Mouse (Mus musculus) spleen, adult 2 months (tissue): Measurements from ENCODE around the gene Gm27021. TPM values are rescaled to one million over a fixed set of nuclear protein-coding genes. Genes with fewer than 3 reads are reported as not detected.

Source experiments
- DNase-seq, 2 experiments: peaks; one replicate each; pipeline versions ENCODE4 v3.0.0 to v3.0.0-alpha.2; 2012 to 2021; ENCODE audit warnings: low spot score in 2 of 2, low read depth in 1 of 2
- H3K27ac ChIP-seq: fragments of 200-500 bp; 2 replicates; pipeline ENCODE4 v1.5.1; 2012; ENCODE audit warnings: low read length, inconsistent platforms; ENCODE audit not compliant: insufficient read depth
- H3K27me3 ChIP-seq: fragments of 200-500 bp; 2 replicates; pipeline ENCODE4 v1.6.1; 2012; ENCODE audit warnings: mild to moderate bottlenecking, moderate library complexity, low read length, inconsistent platforms; ENCODE audit not compliant: control insufficient read depth, insufficient read depth
- H3K36me3 ChIP-seq: fragments of 200-500 bp; 2 replicates; pipeline ENCODE4 v1.6.1; 2012; ENCODE audit warnings: mild to moderate bottlenecking, low read length, inconsistent platforms; ENCODE audit not compliant: control insufficient read depth, insufficient read depth
- H3K4me1 ChIP-seq: fragments of 200-500 bp; 2 replicates; pipeline ENCODE4 v1.6.1; 2011; ENCODE audit warnings: inconsistent platforms; ENCODE audit not compliant: control insufficient read depth, insufficient read depth, insufficient read length
- H3K4me3 ChIP-seq: fragments of 200-500 bp; 2 replicates; pipeline ENCODE4 v1.5.1; 2011; ENCODE audit warnings: mild to moderate bottlenecking, inconsistent platforms; ENCODE audit not compliant: insufficient read depth, insufficient read length; ENCODE audit errors: extremely low read depth
- CTCF ChIP-seq: fragments of 200-500 bp; IDR thresholded peaks from 2 replicates; pipeline ENCODE4 v1.5.1; 2011; ENCODE audit warnings: mild to moderate bottlenecking, inconsistent platforms; ENCODE audit not compliant: insufficient read depth, insufficient read length, insufficient replicate concordance; ENCODE audit errors: extremely low read depth
- POLR2A ChIP-seq: fragments of 200-500 bp; IDR thresholded peaks from 2 replicates; pipeline ENCODE4 v1.6.1; 2011; ENCODE audit warnings: low read depth, low read length, inconsistent platforms
- WGBS: fragments of 180-500 bp; shearing (Covaris S2); methylation state at CpG from one replicate; pipeline ENCODE4 v1.1.7; 2018; 5-methylcytosine and 5-hydroxymethylcytosine counted together
- polyA plus RNA-seq: library from polyadenylated mRNA; depleted of rRNA; stranded (reverse); fragments of >200 nt; gene quantifications from 2 replicates; pipeline ENCODE4 v1.2.3, GENCODE M21; 2012

The Gm27021 gene
- polyA plus RNA-seq, 1 experiment = 0.18 TPM

DNA sequence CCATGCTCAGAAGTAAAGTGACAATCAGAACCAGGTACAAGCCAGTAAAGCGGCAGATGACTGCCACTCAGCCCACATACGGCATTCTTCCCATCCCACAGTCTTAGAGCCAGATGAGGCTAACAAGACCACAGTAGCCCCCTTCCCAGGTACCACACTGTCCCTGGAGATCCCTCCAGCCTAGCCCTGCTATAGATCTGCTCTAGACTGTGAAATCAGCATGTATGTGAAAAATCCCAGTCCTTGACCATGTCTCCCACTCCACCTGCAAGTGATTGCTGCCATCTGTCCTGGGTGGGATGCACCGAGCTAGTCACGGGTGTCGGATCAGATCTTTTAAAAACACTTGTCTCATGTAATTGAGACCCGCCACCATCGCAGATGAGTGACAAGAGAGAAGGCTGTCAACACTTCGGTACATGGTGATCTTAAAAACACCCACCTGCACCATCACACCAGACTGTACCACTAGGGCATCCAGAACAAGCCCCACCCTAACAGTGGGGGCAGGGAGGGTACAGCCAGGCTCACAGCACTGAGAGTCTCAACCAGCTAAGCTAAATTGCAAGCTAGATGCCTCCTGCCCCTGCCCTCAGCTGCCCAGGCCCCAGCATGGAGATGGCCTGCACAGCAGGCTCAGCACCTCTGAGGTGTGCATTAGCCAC is 87.4 kb downstream of the Gm27021 start:
- Histone ChIP-seq H3K36me3 (peaks cover 50% of the 10 kb centered on the region), H3K4me1 (no peaks in the 10 kb centered on the region), H3K27me3 (no peaks in the 10 kb centered on the region), H3K4me3 (no peak overlapping the region), H3K27ac (no peak overlapping the region)
- no peak for DNase-seq
- 96% methylated on average over 8 of the region's 8 CpGs for WGBS
- TF ChIP-seq POLR2A (no peak), CTCF (no peak)

DNA sequence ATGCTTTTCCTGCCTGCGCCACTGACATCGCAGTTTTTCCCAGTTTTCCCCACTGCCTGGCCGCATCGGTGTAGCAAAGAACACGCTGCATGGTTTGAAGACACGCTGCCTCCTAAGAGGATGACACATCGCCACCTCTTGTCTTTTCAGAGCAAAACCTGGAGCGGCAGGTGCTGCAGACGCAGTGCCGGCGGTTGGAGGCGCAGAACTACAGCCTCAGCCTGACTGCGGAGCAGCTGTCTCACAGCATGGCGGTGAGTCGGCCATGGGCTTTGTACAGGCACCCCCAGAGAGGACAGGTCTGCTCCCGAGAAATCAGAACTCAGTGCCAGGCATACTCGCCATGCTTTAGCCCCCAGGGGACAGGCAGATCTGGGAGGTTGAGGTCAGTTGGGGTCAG is 90.1 kb downstream of the Gm27021 start:
- H3K4me1 ChIP-seq = peaks cover 3% of the 10 kb centered on the region; the same call in 1 of the 2 replicates
- no peaks in the 10 kb centered on the region for H3K27me3 ChIP-seq
- 97% methylated on average over 17 of the region's 17 CpGs for WGBS
- H3K36me3 ChIP-seq = peaks cover 76% of the 10 kb centered on the region
- no peak for DNase-seq
- no peak overlapping the region for H3K4me3 ChIP-seq
- TF ChIP-seq CTCF (no peak), POLR2A (no peak)
- H3K27ac ChIP-seq = no peak overlapping the region

DNA sequence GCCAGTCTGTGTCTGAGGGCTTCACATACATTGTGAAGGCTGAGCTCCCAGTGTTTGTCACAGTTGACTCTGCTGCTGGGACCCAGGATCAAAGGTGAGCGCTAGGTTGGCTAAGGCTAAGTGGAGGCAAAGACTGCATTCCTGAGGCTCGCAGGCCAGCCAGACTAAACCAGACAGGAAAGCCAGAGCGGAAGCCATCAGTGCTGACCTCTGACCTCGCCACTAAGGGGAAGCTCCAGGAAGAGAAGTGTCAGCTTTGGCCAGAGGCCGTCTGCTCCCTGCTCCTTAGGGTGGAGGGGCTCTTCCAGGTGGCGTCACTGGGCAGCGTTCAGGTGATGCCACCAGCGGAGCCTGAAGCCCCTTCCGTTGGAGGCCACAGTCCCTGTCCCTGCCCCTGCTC is 92.1 kb downstream of the Gm27021 start:
- H3K4me1 ChIP-seq = peaks cover 15% of the 10 kb centered on the region
- DNase-seq = no peak

DNA sequence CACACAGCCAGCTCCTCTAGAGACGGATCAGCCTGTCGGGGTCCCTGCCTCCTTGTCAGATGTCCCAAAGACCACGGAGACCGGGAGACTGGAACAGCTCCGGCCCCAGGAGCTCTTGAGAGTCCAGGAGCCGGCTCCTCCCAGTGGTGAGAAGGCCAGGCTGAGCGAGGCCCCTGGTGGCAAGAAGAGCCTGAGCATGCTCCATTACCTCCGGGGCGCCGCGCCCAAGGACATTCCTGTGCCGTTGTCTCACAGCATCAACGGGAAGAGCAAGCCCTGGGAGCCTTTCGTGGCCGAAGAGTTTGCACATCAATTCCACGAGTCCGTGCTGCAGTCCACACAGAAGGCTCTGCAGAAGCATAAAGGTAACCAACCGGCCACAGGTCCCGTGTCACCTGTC is 92.9 kb downstream of the Gm27021 start:
- peaks cover 84% of the 10 kb centered on the region for H3K36me3 ChIP-seq
- no peak for DNase-seq
- no peak overlapping the region for H3K4me3 ChIP-seq
- WGBS = 96% methylated on average over 19 of the region's 19 CpGs
- no peak overlapping the region for H3K27ac ChIP-seq
- TF ChIP-seq CTCF (no peak), POLR2A (no peak)
- H3K27me3 ChIP-seq = no peaks in the 10 kb centered on the region
- peaks cover 15% of the 10 kb centered on the region for H3K4me1 ChIP-seq

More for the DNA sequence above, 92.1 kb downstream of the Gm27021 start:
- TF ChIP-seq CTCF (no peak), POLR2A (no peak)
- Histone ChIP-seq H3K27ac (no peak overlapping the region), H3K36me3 (peaks cover 86% of the 10 kb centered on the region), H3K27me3 (no peaks in the 10 kb centered on the region), H3K4me3 (no peak overlapping the region)
- 89% methylated on average over 9 of the region's 9 CpGs for WGBS

DNA sequence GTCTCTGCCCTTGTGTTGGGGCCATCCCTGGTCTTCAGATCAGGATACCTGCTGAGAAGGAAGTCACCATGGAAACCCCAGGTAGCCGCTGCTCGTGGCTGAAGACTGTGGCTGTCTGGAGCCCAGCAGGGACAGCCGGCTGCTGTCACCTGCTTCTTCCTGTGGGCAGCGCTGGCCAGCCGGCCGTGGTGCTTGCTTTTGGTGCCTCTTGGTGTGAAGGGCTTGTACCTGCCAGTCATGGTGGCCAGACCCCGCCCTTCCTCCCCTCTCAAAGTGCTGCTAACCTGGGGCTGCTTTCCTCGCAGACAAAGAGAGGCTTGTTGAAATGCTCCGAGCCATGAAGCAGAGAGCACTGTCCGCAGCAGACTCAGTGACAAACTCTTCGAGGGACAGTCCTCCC is 94.0 kb downstream of the Gm27021 start:
- TF ChIP-seq CTCF (no peak), POLR2A (no peak)
- Histone ChIP-seq H3K4me1 (peaks cover 15% of the 10 kb centered on the region), H3K36me3 (peaks cover 86% of the 10 kb centered on the region), H3K4me3 (no peak overlapping the region), H3K27me3 (no peaks in the 10 kb centered on the region), H3K27ac (no peak overlapping the region)
- DNase-seq = no peak
- WGBS = 85% methylated on average over 11 of the region's 11 CpGs

DNA sequence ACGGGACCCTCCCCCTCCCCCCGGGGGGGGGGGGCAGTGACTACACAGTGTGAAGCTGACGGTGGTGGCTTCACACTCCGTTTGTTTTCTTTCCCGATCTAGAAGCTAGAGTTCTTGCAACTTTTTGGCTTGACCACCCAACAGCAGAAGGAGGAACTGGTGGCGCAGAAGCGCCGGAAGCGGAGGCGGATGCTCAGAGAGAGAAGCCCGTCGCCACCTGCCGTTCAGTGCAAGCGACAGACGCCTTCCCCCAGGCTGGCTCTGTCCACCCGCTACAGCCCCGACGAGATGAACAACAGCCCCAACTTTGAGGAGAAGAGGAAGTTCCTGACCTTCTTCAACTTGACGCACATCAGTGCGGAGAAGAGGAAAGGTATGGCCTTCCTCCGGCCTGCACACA is 95.3 kb downstream of the Gm27021 start:
- TF ChIP-seq POLR2A (no peak), CTCF (peak; percentile 62; the same call in 1 of the 2 replicates)
- peak; percentile 54 to 80 for DNase-seq
- Histone ChIP-seq H3K4me1 (peaks cover 15% of the 10 kb centered on the region), H3K36me3 (peaks cover 86% of the 10 kb centered on the region), H3K27ac (peak overlapping the region; percentile 69), H3K27me3 (no peaks in the 10 kb centered on the region), H3K4me3 (no peak overlapping the region)
- 24% methylated on average over 21 of the region's 21 CpGs for WGBS

DNA sequence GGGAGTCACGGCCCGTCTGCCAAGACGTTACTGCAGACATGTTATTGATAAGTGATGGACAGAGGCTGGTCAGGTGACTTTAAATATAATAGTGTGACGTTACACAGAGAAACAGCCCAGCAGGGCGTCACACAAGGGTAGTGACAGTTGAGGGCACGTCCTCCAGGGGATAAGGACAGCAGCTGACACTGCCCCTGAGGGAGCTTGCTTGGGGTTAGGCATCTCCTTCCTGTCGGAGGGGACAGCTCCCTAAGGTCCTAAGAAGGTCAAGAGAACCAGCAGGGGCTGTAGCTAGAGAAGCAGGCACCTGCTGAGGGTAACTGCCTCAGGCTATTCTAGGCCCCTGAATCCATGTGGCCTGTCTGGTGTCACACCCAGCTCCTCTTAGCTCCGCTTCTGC is 96.3 kb downstream of the Gm27021 start:
- Histone ChIP-seq H3K36me3 (peaks cover 87% of the 10 kb centered on the region), H3K4me1 (peaks cover 15% of the 10 kb centered on the region), H3K27me3 (no peaks in the 10 kb centered on the region), H3K4me3 (no peak overlapping the region), H3K27ac (peak overlapping the region; percentile 68; the same call in 1 of the 2 replicates)
- WGBS = 54% methylated on average over 8 of the region's 8 CpGs
- DNase-seq = no peak
- TF ChIP-seq CTCF (no peak), POLR2A (no peak)
